Mouse (Mus musculus) left cerebral cortex, postnatal 10 days (tissue): ENCODE measurements at regions not wholly inside any gene's neighbourhood (a gene's known extent, or its start where the extent isn't known, plus 50 kb on each side); places are given as distances from the start of the nearest gene placed in this dataset.

Experiments
- DNase-seq, 2 experiments: peaks; one replicate each; pipeline ENCODE4 v3.0.0; 2021 to 2022; ENCODE audit warnings: low spot score in 2 of 2, mixed read lengths in 1 of 2; ENCODE audit errors: extremely low spot score in 1 of 2
- intact Hi-C: fragments of 180-260 bp; cut with DNase I; formaldehyde crosslinking; loops from one replicate; pipeline ENCODE4 v1.15.1; 2025

DNA sequence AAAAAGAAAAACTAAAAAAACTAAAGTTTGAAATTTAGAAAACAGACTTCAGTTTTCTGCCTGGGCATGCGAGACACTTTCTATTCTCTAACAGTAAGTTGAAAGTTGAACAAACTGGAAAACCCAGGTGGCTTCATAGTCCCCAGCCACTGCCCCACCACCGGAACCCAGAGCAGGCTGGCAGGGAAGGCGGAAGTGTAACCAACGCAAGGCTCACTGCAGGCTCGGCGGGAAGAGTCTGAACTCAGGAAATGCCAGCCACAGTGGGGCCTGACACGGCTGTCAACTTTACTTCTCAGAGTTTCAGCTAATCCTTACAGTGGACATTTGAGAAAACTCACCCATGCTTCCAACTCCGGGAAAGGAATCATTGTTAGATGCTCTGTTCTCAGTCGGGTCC lies 102.6 kb upstream of the Supt20 start:
- no peak for DNase-seq
- intact Hi-C loops = no loop called here

DNA sequence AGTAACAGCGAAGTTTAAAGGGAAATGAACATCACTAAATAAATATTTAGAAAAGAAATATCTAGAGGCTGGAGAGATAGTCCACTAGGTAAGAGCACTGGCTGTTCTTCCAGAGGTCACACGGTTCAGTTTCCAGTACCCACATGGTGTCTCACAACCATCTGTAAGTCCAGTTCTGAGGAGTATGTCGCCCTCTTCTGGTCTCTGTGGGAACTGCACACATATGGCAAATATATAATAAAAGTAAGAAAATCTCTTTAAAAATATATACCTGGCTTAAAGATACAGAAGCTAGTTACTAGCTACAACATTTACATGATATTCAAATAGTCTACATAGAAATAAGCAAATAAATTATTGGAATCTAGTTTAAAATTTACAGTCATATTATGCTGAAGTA lies 101.4 kb upstream of the Supt20 start:
- no peak for DNase-seq
- intact Hi-C loops = no loop called here

DNA sequence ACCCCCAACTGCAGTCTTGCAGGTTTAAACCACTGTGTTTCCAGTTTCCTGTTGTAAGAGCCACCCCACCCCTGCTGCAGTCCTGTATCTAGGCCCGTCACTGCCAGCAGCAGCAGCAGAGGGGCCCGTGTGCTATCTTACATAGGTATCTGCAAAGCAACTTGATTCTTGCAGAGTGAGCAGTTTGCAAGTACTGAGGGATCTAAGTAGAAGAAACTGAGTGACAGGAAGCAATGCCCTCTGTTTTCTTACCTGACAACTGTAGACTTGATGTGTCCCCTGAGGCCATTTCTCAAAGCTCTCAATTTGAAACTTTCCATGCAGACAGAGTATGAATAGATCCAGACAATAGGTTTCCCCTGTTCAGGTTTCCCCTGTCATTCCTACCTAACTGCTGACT lies 100.5 kb upstream of the Supt20 start:
- no peak for DNase-seq
- intact Hi-C loops = no loop called here

DNA sequence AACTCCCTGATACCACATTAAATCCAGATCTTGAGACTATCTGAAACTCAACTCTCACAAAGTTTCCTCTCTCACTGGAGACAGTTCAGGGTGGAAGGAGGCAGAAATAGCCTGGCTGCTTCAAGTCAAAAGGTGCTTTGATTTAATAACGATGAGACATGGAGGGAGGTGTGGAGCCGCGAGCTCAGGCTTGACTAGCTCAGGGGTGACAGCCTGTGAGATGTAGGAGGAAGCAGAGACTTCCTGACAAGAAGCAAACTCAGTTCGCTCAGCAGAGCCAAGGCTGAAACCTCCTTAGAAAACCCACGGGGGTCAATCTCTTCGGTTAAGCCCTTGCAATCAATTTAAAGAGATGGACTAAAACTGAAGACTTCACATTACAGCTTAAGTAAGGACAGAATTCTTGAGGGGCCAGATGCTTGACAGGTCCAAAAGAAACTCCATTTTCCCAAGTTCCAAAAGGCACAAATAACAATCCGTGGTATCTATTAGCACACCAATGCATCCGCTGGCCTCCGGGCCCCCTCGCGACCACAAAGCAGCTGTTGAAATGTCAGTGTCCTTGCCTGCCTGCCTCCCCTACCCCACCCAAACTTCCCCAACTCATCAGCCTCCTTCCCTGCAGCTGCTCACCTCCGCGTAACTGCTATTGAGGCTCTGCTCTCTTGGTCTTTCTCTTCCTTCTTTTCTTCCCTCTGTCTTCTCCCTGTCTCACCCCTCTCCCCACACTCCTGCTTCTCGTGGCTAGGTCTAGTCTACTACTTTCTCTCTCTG lies 99.8 kb upstream of the Supt20 start:
- DNase-seq = no peak
- intact Hi-C loops = no loop called here

DNA sequence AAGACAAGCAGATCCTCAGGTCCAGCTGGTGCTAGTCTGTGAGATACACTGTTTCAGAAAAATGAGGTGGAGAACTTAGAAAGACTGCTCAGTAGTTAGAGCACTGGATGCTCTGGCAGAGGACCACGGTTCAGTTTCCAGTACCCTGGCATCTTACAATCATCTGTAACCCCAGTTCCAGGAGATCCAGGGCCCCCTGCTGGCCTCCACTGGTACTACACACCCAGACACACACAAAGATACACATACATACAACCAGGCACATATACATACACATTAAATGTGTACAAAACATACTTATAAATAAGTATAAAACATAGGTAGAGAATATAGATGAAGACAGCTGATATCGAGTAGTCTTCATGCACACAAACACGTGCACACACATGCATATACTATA lies 97.4 kb upstream of the Supt20 start:
- no peak for DNase-seq
- intact Hi-C loops = no loop called here

DNA sequence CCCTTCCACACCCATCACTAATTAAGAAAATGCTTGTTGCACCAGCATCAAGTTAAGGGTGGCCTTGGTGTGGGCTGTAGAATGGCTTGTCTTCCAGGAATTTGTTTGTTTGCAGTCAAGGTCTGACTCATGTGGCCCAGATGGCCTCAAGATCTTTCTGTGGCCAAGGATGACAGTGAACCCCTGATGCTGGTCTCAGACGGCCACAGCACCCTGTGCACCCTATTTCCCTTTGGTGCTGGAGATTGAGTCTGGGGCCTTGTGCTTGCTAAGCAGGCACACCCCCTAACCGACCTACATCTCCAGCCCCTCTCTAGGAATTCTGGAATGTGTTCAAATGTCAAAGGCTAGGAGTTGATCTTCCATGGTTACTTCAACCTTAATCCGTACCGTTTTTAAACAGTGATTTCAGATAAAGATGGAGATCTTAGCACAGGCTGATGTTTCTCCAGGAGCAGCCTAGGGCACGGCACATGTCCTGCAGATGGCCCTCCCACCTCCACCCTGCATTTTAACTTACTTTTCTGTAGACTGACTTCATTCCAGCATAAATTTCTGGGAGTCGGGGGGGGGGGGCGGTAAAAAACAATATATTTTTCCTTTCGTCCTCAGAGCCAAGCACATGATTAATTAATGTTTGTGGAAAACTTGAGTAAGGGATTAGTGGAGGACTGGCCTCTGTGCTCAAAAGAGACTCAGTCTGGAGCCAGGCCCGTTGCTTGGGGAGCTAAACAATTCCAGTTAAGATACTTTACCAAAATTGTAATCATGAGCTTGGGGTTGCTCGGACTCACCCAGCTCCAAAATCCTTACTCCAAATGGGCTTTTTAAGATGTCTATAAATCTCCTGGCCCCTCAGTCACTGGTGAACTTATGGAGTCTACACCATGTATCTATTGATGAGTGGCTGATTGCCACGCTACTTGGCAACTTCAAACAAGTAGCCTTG lies 95.0 kb upstream of the Supt20 start:
- intact Hi-C loops = no loop called here
- DNase-seq = no peak

DNA sequence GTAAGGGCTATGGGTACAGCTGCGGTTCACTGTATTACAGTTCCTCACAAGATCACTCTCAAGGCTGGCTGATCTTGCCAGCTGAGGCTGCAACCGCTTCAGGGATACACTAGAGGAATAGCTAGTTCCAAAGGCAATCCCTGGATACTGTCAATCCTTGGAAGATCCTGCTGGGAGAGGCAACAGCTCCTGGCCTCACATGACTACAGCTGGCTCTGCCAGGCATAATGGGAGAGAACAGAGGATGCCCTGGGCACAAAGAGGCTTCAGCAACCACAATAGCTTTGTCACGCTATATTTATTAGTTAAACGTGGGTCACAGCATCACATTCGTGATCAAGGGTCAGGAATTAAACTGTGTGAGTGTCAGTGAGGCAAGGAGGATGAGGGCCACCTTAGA lies 94.3 kb upstream of the Supt20 start:
- intact Hi-C loops = no loop called here
- DNase-seq = no peak

DNA sequence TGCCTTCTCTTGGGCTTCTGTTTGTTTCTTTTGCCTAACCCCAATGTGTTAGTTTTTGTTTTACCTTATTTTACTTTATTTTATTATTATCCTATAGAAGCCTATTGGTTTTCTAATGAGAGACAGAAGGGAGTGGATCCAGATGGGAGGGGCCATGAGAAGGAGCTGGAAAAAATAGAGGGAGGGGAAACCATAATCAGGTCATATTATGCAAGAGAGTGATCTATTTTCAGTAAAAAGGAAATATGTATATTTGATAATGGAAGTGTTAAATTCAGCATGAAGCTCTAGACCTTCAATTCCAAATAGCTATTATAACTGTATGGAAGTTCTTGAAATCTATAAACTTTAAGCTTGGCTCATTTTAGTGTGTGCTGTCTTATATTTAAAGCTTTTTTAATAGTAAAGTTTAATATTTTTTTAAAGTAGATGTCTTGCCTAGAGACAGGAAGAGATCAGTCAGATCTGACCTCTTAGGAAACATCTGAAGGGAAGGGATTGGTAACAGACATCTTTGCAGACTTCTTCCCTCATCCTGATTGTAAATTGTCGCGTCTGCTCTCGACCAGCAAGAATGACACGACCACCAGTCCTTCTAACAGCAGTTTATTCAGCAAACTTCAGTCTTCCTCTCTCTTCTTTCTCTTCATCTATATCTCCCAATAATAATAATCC lies 87.8 kb upstream of the Supt20 start:
- no peak for DNase-seq
- intact Hi-C loops = no loop called here

DNA sequence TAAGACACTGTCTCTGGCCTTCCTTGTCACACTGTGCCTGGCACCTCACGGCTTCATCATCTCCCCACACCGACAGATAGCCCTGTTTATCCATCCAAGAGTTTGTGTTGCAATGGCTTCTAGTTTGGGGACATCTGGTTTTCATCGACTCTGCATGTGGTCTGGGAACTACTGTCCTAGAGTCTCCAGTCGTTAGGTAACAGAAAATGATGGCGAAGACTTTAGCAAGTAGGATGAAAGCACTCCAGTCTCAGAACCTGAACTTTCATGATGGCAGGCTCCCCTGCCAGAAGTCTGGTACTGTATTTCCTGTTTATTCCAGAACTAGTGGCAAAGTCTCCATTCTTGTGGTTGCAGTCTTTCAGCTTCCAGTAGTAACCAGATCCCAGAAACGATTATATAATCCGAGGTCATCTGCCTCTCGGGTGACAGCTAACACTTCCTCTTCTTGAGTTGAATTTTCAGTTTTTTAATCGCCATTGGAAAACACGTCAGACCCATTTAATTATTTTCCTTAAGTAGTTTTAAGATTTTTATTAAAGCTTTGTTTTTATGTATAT lies 81.1 kb upstream of the Supt20 start:
- intact Hi-C loops = no loop called here
- DNase-seq = no peak

DNA sequence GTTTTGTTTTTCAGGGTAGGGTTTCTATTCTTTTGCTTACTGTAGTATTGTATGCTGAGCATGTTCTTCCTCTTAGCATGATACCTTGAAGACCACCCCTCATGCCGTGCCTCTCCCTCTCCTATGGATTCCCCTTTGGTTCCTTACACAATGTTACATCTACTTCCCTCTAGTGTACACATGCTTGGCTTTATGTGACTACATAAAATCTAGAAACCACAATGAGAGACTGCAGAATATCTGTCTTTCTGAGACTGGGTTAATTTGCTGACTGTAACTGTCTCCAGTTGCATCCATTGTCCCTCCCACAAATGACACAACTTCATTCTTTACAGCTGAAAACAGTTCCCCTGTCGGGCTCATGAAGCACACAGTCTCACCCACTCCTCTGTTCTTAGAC lies 78.8 kb upstream of the Supt20 start:
- intact Hi-C loops = no loop called here
- no peak for DNase-seq

DNA sequence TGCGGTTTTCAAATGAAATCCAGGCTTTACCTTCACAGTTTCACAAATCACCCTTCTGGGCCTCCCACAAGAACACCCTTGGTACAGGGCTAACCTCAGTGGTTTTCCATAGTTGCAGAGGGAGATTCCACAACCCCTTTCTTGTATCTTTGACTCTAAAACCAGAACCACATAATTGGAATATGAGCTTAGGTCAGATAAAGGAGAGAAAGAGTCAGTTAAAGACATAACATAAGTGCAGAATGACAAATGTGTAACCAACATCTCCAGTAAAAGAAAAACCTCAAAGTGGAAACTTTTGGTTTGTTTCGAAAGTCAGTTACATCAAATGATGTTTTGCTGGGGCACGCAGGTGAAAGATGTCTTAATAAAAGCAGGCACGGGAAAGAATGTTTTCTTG lies 75.3 kb upstream of the Supt20 start:
- intact Hi-C loops = no loop called here
- no peak for DNase-seq

DNA sequence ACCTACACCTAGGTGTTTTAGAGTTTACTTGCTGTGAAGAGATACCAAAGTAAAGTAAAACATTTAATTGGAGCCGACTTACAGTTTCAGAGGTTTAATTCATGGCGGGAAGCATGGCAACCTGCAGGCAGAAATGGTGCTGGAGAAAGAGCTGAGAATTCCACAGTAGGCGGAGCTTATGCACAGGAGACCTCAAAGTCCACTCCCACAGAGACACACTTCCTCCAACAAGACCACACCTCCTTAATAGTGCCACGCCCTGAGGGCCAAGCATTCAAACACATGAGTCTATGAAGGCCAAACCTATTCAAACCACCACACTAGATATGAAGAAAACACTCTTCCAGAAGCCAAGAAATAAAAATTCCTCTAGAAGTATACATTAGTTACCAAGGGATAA lies 74.3 kb upstream of the Supt20 start:
- no peak for DNase-seq
- intact Hi-C loops = no loop called here

DNA sequence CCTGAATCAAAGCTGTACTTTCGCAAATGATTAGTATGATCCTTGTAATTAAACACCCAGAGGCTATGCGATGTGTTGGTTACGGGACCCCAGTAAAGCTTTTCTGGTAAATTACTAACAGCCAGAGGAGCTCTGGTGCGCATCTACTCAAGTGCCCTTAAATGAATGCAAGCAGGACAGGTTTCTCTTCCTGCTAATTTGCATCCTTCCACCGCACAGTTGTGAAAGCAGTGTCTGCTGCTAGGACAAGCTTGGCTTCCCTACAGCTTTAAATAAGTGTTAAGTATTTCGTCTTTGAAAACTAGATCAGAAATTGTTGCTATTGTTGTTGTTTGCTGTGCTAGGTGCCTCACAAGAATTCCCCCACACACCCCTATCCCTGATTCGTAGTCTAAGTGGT lies 62.4 kb upstream of the Supt20 start:
- intact Hi-C loops = no loop called here
- DNase-seq = no peak

DNA sequence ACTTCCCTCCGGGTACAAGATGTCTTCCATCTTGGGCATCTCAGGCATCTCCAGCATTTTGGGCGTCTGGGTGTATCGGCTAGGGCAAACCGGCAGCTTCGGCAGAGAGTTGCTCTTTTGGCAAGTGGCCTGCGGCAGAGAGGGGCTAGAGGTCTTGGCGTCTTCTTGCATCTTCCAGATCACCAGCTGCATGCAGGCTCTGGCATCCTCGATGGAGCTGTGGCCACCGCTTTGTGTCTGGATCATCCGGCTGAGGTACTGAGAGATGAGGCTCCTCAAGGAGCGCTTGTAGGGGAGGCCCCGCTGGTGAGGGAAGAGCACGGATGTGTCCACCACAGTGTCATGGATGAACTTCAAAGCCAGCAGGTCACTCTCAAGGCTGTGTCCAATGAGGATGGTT lies 59.9 kb upstream of the Supt20 start:
- no peak for DNase-seq
- intact Hi-C loops = no loop called here

DNA sequence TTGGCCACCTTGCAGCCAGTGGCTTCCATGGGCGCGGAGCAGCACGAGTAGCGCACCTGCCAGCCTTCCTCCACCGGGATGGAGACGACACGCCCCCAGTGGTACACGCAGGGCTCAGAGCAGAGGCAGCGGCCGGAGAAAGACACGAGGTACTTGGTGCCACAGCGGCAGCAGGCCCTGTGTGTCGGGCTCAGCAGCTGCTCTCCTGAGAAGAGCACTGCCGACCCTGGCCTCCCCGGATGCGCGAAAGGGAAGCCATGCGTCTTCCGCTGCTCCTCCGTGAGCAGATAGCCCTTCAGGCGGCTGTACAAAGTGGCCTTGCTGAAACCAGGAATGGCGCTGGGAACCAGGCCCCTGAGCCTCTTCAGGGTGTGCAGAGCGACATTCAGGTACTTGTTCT lies 59.2 kb upstream of the Supt20 start:
- intact Hi-C loops = no loop called here
- DNase-seq = no peak

DNA sequence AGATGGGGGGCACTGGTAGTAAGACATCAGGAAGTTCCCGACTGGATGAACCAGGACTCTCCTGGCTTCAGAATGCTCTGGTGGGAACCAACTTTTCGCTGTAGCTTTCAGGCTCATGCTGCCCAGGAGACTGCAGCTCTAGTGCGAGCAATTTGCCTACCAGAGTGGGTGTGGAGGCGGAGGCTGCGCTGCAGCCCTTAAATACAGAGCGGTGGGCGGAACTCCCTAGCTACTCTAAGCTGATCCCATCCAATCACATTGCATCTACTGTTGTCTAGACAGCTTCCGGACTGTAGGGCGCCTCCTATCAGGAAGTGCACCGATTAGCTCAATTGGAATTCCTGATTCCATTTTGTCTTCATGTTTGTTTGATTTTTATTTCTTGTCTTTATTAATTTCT lies 58.2 kb upstream of the Supt20 start:
- intact Hi-C loops = no loop called here
- no peak for DNase-seq
